Mouse (Mus musculus): ENCODE data around the gene Capn1.

DNA sequence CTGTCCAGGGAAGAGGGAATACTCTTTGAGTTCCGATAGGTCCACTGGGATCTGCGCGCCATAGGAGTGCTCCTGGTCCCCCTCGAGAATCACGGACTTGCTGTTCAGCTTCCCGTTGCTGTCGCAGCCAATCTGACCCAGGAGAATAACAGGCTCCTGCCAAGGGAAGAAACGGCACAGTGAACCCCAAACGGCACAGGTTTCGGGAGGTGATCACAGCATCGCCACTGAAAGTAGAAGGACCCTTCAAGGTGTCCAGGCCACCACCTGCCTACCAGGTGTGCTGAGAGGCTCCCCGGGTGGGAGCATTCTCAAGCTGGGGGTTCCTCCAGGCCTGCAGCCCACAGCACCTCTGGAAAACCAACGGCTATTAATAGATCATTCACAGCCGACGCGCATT lies 64.1 kb downstream of the Capn1 start:
- no peak for TF ChIP-seq CTCF (IDR thresholded peaks at IDR 0.05; ENCODE audit: control insufficient read depth, insufficient read depth, insufficient replicate concordance, low read depth, low read length)
- TF ChIP-seq POLR2A (IDR thresholded peaks at IDR 0.05; ENCODE audit: control insufficient read depth, low read depth, low read length): no peak

Measured in testis, adult 2 months (tissue).